Mouse (Mus musculus) hindbrain, embryonic 11.5 days (tissue): ENCODE measurements around the gene Vezf1. TPM values are rescaled to one million over a fixed set of nuclear protein-coding genes. Genes with fewer than 3 reads are reported as not detected.

Experiments used
- ATAC-seq: fragments of 200-750 bp; cut with Nextera tagmentation; 2 replicates; pipeline ENCODE4 v1.8.0; 2017; ENCODE audit warnings: mild to moderate bottlenecking, moderate TSS enrichment, moderate library complexity; ENCODE audit not compliant: low FRiP score
- DNase-seq: peaks from one replicate; pipeline ENCODE4 v3.0.0-alpha.2; 2015; ENCODE audit warnings: low spot score
- H3K27ac ChIP-seq: fragments of 300-500 bp; sonication (generic); 2 replicates; pipeline ENCODE4 v1.5.1; 2014; ENCODE audit warnings: mild to moderate bottlenecking, low read depth, low read length
- H3K27me3 ChIP-seq: fragments of 300-500 bp; sonication (generic); 2 replicates; pipeline ENCODE4 v1.6.1; 2014; ENCODE audit warnings: mild to moderate bottlenecking, low read length, moderate library complexity, mixed read lengths; ENCODE audit not compliant: control insufficient read depth, insufficient read depth
- H3K36me3 ChIP-seq: fragments of 300-500 bp; sonication (generic); 2 replicates; pipeline ENCODE4 v1.6.1; 2014; ENCODE audit warnings: mild to moderate bottlenecking, low read length, moderate library complexity, mixed read lengths; ENCODE audit not compliant: control insufficient read depth, insufficient read depth
- H3K4me1 ChIP-seq: fragments of 300-500 bp; sonication (generic); replicated peaks from 2 replicates; pipeline ENCODE4 v1.6.1; 2014; ENCODE audit warnings: low read length, mixed read lengths; ENCODE audit not compliant: control insufficient read depth, insufficient read depth
- H3K4me2 ChIP-seq: fragments of 300-500 bp; sonication (generic); replicated peaks from 2 replicates; pipeline ENCODE4 v1.6.1; 2014; ENCODE audit warnings: mild to moderate bottlenecking, low read depth, low read length
- H3K4me3 ChIP-seq: fragments of 300-500 bp; sonication (generic); 2 replicates; pipeline ENCODE4 v1.5.1; 2014; ENCODE audit warnings: low read depth, low read length
- H3K9ac ChIP-seq: fragments of 300-500 bp; sonication (generic); 2 replicates; pipeline ENCODE4 v1.6.1; 2014; ENCODE audit warnings: low read depth, low read length
- H3K9me3 ChIP-seq: fragments of 300-500 bp; sonication (generic); 2 replicates; pipeline ENCODE4 v1.6.1; 2016; ENCODE audit warnings: low read length; ENCODE audit not compliant: control insufficient read depth
- WGBS: fragments of 180-500 bp; shearing (Covaris S2); extraction: QIAGEN DNeasy Blood & Tissue Kit; methylation state at CpG from one replicate; pipeline ENCODE4 v1.1.7; 2014; 5-methylcytosine and 5-hydroxymethylcytosine counted together
- polyA plus RNA-seq: library from polyadenylated mRNA; unstranded; fragments of >200 nt; fragmentation: Nextera tagmentation; extraction: Ambion mirVana; gene quantifications from 2 replicates; pipeline ENCODE4 v1.2.1, GENCODE M21; 2014

Gene Vezf1
- polyA plus RNA-seq, 1 experiment from 2014 or later = 80.7 TPM

DNA sequence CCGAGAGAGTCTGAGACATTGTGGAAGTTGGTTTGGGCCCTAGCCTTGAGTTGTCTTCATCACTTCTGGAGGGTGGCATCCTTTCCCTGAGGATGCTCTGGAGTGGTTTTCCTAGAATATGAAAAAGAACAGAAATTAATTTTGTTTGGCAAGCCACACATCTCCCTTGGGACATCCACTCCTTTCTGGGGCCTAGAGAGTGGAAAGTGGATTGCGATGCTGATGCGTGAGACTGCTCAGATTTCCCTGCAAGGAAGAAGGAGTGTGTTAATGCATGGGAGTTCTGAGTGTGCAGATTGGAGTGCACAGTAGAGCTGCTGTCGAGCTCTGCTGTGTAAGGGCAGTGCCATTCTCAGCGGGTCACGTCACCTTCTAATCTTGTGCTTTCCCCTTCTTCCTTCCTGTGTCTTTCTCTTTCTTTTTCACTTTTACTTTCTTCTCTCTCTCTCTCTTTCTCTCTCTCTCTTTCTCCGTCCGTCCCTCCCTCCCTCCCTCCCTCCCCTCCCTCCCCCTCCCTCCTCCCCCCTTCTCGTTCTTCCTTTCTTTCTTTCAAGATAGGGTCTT lies 42.0 kb downstream of the Vezf1 start:
- Histone ChIP-seq H3K9me3 (no peaks in the 10 kb centered on the region), H3K4me1 (peaks cover 6% of the 10 kb centered on the region), H3K27ac (no peak overlapping the region), H3K9ac (no peak overlapping the region), H3K4me3 (no peak overlapping the region), H3K36me3 (no peaks in the 10 kb centered on the region), H3K4me2 (no peak overlapping the region), H3K27me3 (no peaks in the 10 kb centered on the region; the same call in 1 of the 2 replicates)
- no peak for DNase-seq
- 73% methylated on average over 8 of the region's 9 CpGs for WGBS
- ATAC-seq = no peak

DNA sequence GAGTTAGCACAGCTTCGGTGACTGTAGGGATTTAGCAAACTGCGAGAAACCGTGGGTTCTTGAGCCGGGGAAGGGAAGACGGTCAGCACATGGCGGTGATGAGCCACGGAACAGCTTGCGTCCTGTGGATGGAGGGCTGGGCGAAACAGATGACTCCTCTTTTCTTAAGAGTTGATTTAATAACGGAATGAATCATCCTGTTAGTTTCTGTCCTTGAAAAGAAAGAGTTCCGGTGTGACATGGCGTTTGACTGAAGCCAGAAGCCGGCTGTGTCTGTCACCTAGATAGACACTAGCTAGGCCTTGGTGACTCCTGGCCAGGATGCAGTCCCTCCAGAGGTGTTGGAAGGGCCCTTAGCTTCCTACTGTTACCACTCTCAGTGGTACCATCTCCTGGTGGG lies 44.0 kb downstream of the Vezf1 start:
- Histone ChIP-seq H3K4me1 (peaks cover 6% of the 10 kb centered on the region), H3K4me3 (no peak overlapping the region), H3K27ac (no peak overlapping the region), H3K27me3 (no peaks in the 10 kb centered on the region; the same call in 1 of the 2 replicates), H3K9ac (no peak overlapping the region), H3K4me2 (no peak overlapping the region), H3K9me3 (no peaks in the 10 kb centered on the region), H3K36me3 (no peaks in the 10 kb centered on the region)
- ATAC-seq (no peak), DNase-seq (no peak)
- WGBS = 50% methylated on average over 13 of the region's 13 CpGs

DNA sequence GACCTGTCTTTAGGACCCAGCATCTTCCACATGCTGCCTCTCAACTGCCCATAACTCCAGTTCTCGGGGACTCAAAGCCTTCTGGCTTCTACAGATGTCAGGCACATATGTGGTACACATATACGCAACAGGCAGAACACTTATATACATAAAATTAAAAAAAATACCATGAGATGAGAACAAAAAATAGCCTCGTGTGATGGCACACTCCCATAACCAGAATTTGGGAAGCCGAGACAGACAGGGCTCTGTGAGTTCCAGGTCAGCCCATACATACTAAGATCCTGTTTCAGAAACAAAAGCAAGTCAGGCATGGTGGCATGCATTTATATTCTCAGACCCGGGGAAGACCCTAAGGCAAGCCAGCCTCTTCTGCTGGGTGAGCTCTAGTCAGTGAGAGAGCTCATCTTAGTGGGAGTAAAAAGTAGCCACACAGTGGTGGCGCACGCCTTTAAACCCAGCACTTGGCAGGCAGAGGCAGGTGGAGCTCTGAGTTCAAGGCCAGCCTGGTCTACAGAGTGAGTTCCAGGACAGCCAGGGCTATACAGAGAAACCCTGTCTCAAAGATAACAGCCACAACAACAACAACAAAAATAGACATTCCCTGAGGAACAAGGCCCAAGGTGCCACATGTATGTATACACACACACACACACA lies 44.7 kb downstream of the Vezf1 start:
- Histone ChIP-seq H3K4me3 (no peak overlapping the region), H3K4me2 (no peak overlapping the region), H3K4me1 (peaks cover 10% of the 10 kb centered on the region), H3K9ac (no peak overlapping the region), H3K27ac (no peak overlapping the region), H3K9me3 (no peaks in the 10 kb centered on the region), H3K27me3 (no peaks in the 10 kb centered on the region; the same call in 1 of the 2 replicates), H3K36me3 (no peaks in the 10 kb centered on the region)
- no peak for ATAC-seq
- WGBS = 81% methylated on average over 7 of the region's 7 CpGs
- DNase-seq = no peak

DNA sequence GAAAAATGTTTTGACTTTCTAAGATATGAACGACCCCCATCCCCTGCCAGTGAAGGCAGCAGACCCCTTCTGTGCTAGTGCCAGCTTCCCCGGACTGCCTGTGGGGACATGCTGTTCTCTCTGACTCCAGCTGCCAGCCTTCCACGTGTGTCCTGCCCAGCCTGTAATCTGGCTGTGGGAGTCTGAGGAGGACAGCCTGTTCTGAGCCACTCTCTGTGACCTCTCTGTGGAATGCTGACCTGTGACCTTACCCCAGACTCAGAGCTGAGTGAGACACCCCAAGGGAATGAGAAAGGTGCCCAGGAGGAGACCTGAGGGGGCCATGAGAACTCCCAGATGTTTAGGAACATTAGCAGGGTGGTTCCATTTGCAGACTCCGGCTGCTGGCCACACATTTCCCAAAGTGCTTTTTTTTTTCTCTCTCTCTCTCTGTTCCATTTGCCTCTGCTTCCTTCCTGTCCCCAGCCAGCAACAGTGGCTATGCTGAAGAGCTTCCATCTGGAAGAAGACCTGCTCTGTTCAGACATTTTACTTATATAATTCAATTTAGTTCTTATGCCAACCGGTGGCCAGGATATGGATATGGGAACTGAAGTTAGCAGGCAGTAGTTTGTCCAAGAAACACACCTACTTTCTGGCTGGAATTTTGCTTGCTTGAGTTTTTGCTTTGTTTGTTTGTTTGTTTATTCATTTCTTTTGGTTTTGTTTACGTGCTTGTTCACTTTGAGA lies 45.6 kb downstream of the Vezf1 start:
- no peak for ATAC-seq
- Histone ChIP-seq H3K4me1 (peaks cover 18% of the 10 kb centered on the region), H3K9ac (no peak overlapping the region), H3K4me3 (no peak overlapping the region), H3K27ac (no peak overlapping the region), H3K36me3 (no peaks in the 10 kb centered on the region), H3K9me3 (no peaks in the 10 kb centered on the region), H3K27me3 (no peaks in the 10 kb centered on the region; the same call in 1 of the 2 replicates), H3K4me2 (no peak overlapping the region)
- 58% methylated on average over 6 of the region's 6 CpGs for WGBS
- DNase-seq = peak; percentile 25

DNA sequence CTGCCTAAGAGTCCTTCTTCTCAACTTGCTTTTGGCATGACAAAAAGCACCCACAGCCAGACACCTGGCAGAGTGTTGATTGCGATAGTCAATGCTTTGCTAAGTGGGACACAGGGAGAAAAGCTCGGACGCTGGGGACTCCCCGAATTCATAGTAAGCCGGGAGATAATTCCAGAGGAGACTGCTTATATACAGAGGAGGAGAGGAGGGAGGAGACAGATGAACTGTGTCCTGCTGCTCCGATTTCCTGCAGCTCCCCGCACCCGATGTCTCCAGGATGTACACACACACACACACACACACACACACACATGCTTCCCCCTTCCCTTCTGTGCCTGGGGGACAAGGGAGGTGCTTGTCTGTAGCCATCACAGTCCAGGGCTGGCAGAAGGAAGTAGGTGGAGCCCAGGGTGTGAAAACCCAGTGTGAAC lies 46.8 kb downstream of the Vezf1 start:
- H3K9ac ChIP-seq = no peak overlapping the region
- no peak overlapping the region for H3K4me3 ChIP-seq
- H3K4me2 ChIP-seq = no peak overlapping the region
- DNase-seq = peak; percentile 25
- H3K36me3 ChIP-seq = no peaks in the 10 kb centered on the region
- ATAC-seq = no peak
- no peaks in the 10 kb centered on the region; the same call in 1 of the 2 replicates for H3K27me3 ChIP-seq
- 60% methylated on average over 8 of the region's 8 CpGs for WGBS
- peaks cover 22% of the 10 kb centered on the region for H3K4me1 ChIP-seq
- no peaks in the 10 kb centered on the region for H3K9me3 ChIP-seq
- H3K27ac ChIP-seq = peak overlapping the region; percentile 54

DNA sequence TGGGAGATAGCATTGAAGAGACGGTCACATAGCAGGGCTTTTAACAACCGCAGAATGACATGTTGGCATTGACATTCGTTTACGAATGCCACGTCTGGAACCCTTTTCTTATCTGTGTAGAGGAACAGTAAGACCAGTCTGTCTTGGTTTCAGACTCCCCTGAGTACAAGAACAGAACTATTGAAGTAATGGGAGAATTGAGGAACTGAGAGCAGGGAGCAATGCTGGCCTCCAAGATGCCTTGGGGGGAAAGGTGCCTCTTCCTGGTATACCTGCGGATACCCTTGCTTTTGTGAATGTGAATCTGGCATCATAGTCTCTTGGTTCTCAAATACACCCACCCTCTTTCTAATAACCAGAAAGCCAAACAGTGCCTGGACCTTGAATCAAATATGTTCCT lies 48.5 kb downstream of the Vezf1 start:
- DNase-seq (no peak), ATAC-seq (no peak)
- Histone ChIP-seq H3K4me1 (peaks cover 22% of the 10 kb centered on the region), H3K27me3 (no peaks in the 10 kb centered on the region), H3K4me3 (no peak overlapping the region), H3K27ac (no peak overlapping the region), H3K4me2 (no peak overlapping the region), H3K9ac (no peak overlapping the region), H3K36me3 (0 out of 2 replicates have a peak, but pooled peaks cover 2% of the 10 kb centered on the region), H3K9me3 (no peaks in the 10 kb centered on the region)
- 91% methylated on average over 6 of the region's 6 CpGs for WGBS

DNA sequence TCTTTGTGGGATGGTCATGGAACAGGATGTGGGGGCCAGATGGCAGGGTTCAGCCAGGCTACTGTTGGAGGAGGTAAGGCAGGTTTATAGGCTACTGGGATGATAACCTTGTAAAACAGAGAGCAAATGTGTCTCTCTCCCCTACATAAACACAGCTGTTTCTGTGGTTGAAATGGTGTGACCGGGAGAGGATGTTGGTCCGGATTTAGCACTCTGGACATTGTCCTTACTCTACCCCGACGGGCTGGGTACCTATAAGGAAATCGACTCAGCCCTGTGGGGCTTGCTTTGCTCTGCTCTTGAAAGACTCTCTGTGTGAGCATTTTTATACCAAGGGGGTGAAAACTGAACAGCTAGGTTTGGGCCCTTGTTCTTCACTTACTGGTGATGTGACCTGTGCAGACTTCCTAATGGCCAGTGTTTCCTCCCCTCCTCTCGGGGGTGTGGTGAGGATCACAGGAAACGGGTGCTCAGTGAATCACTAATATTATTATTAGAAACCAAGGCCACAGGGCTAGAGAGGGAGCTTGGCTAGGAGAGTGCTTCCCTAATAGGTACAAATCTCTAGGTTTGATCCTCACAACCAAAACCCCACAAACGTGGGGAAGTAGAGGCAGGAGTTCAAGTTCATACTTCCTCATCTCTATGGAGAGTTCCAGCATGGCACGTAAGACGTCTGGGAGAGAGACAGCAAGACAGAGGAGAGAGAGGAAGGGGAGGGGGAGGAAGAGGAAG lies 49.4 kb downstream of the Vezf1 start:
- DNase-seq (no peak), ATAC-seq (no peak)
- Histone ChIP-seq H3K27ac (peak overlapping the region; percentile 97), H3K4me1 (peaks cover 22% of the 10 kb centered on the region), H3K9ac (0 out of 2 replicates have a peak overlapping the region, but pooled peaks have one; percentile 61), H3K9me3 (no peaks in the 10 kb centered on the region), H3K27me3 (no peaks in the 10 kb centered on the region), H3K4me2 (no peak overlapping the region), H3K4me3 (no peak overlapping the region), H3K36me3 (0 out of 2 replicates have a peak, but pooled peaks cover 2% of the 10 kb centered on the region)
- 71% methylated on average over 10 of the region's 10 CpGs for WGBS

DNA sequence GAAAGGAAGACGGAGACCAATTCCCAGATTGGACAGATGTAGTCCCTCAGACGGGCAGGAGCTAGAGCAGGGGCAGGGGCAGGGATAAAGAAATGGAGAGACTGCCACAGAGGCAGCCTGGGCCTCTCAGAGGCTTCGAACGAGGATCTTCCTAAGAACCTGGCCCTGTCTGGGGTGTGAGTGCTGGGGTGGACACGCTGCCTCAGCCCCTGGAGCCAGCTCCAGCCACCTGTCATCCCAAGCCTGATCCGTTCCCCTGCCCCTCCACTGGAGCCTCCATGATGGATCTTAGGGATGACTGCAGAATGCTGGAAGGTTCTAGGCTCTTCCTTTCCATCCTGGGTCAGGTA lies 50.0 kb downstream of the Vezf1 start:
- Histone ChIP-seq H3K36me3 (0 out of 2 replicates have a peak, but pooled peaks cover 2% of the 10 kb centered on the region), H3K4me1 (peaks cover 22% of the 10 kb centered on the region), H3K4me2 (no peak overlapping the region), H3K9me3 (no peaks in the 10 kb centered on the region), H3K4me3 (no peak overlapping the region), H3K27ac (peak overlapping the region; percentile 97), H3K9ac (peak overlapping the region; percentile 61; the same call in 1 of the 2 replicates), H3K27me3 (no peaks in the 10 kb centered on the region)
- DNase-seq (no peak), ATAC-seq (no peak)
- 41% methylated on average over 6 of the region's 6 CpGs for WGBS
